Mouse (Mus musculus) right cerebral cortex, postnatal 4 days (tissue): ENCODE data around the gene Dram1.

Experiments
- DNase-seq: peaks from one replicate; pipeline ENCODE4 v3.0.0-alpha.2; 2022

The Dram1 gene

GRCm38 (mm10) chr10:88346454-88347245 is 32.2 kb downstream of the Dram1 start:
- no peak for DNase-seq

- DNase-seq: no peak
These were observed 32.9 kb downstream of the Dram1 start for GRCm38 (mm10) chr10:88345899-88346401.

GRCm38 (mm10) chr10:88341368-88341767 is 37.5 kb downstream of the Dram1 start:
- DNase-seq: no peak

GRCm38 (mm10) chr10:88340660-88341059 is 38.2 kb downstream of the Dram1 start:
- DNase-seq: no peak

GRCm38 (mm10) chr10:88330695-88331094 is 48.2 kb downstream of the Dram1 start:
- DNase-seq: no peak

- DNase-seq: no peak
These were observed 50.8 kb downstream of the Dram1 start for GRCm38 (mm10) chr10:88328056-88328450.

- peak; percentile 80 for DNase-seq
These were observed 51.5 kb downstream of the Dram1 start for GRCm38 (mm10) chr10:88327160-88328055.

- DNase-seq: no peak
These were observed 57.1 kb downstream of the Dram1 start for GRCm38 (mm10) chr10:88321739-88322138.

GRCm38 (mm10) chr10:88320714-88321416 is 58.0 kb downstream of the Dram1 start:
- DNase-seq: no peak

GRCm38 (mm10) chr10:88318179-88318578 is 60.7 kb downstream of the Dram1 start:
- no peak for DNase-seq

- DNase-seq: no peak
These were observed 61.7 kb downstream of the Dram1 start for GRCm38 (mm10) chr10:88317151-88317550.

GRCm38 (mm10) chr10:88314841-88315240 is 64.0 kb downstream of the Dram1 start:
- no peak for DNase-seq

- no peak for DNase-seq
These were observed 69.0 kb downstream of the Dram1 start for GRCm38 (mm10) chr10:88309851-88310250.

GRCm38 (mm10) chr10:88306235-88306634 is 72.6 kb downstream of the Dram1 start:
- no peak for DNase-seq

- peak; percentile 72 for DNase-seq
These were observed 74.6 kb downstream of the Dram1 start for GRCm38 (mm10) chr10:88304302-88304701.

- no peak for DNase-seq
These were observed 75.8 kb downstream of the Dram1 start for GRCm38 (mm10) chr10:88303079-88303478.

- no peak for DNase-seq
These were observed 76.9 kb downstream of the Dram1 start for GRCm38 (mm10) chr10:88301802-88302470.

GRCm38 (mm10) chr10:88296991-88297390 is 81.9 kb downstream of the Dram1 start:
- no peak for DNase-seq

GRCm38 (mm10) chr10:88295091-88295490 is 83.8 kb downstream of the Dram1 start:
- no peak for DNase-seq

- DNase-seq: no peak
These were observed 90.8 kb downstream of the Dram1 start for GRCm38 (mm10) chr10:88288061-88288460.

GRCm38 (mm10) chr10:88287261-88287660 is 91.6 kb downstream of the Dram1 start:
- DNase-seq: no peak

- DNase-seq: no peak
These were observed 94.4 kb downstream of the Dram1 start for GRCm38 (mm10) chr10:88284343-88284990.
